8 mouse cellular contexts compared by ENCODE assay signal in the genomic region with DNA sequence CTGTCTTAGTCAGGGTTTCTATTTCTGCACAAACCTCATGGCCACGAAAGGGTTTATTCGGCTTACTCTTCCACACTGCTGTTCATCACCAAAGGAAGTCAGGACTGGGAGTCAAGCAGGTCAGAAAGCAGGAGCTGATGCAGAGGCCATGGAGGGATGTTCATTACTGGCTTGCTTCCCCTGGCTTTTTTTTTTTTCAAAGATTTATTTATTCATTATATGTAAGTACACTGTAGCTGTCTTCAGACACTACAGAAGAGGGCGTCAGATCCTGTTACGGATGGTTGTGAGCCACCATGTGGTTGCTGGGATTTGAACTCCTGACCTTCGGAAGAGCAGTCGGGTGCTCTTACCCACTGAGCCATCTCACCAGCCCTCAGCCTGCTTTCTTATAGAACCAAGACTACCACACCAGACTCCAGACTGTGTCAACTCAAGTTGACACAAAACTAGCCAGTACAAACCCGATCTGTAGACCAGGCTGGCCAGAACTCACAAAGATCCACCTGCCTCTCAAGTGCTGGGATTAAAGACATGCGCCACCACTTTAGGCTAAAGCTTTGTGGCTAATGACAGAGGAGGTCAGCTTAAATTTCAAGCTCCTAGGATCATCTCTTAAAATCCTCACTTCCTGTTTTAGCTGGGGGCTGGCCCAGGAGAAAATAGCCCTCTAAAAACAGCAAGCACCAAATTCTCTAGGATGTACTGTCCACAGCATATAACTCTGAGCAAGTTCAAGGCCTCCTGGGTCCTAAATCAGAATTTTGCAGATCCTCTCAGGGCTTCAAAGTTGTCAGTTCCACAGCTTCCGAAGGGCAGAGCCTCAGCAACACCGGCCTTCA. TPM values are rescaled to one million over a fixed set of nuclear protein-coding genes. Genes with fewer than 3 reads are reported as not detected.
DNase-seq lines count a peak whose midpoint lies in the region; ATAC-seq and TF ChIP-seq lines count a peak whose summit lies in the region.
"Not testable (repeated sequence)": the region's sequence is repeated elsewhere in the genome, so short reads cannot be mapped to it uniquely, and the experiment has no call there.

No protein-coding gene starts in this region.

- peak overlapping the region; percentile 86 for H3K27ac ChIP-seq in embryonic facial prominence, embryonic 10.5 days (replicated peaks)
- H3K27ac ChIP-seq in forebrain, postnatal 0 days (ENCODE audit: low read depth, low read length) = peak overlapping the region; percentile 40
- H3K27ac ChIP-seq in hindbrain, embryonic 12.5 days = 0 out of 2 replicates have a peak overlapping the region, but pooled peaks have one; percentile 40
- peak overlapping the region; percentile 75 for H3K27ac ChIP-seq in kidney, postnatal 0 days
- H3K27ac ChIP-seq in liver, embryonic 16.5 days (ENCODE audit: low read length) = peak overlapping the region; percentile 31
- peak overlapping the region; percentile 35; the same call in 1 of the 2 replicates for H3K27ac ChIP-seq in midbrain, embryonic 12.5 days (replicated peaks)

- peak overlapping the region; percentile 90 for H3K4me2 ChIP-seq in forebrain, postnatal 0 days (ENCODE audit: low read depth)
- peak overlapping the region; percentile 82 for H3K4me2 ChIP-seq in hindbrain, embryonic 12.5 days (replicated peaks)
- H3K4me2 ChIP-seq in kidney, postnatal 0 days (ENCODE audit: low read length) = peak overlapping the region; percentile 67
- H3K4me2 ChIP-seq in liver, embryonic 16.5 days (ENCODE audit: low read depth, low read length) = peak overlapping the region; percentile 81
- peak overlapping the region; percentile 64 for H3K4me2 ChIP-seq in midbrain, embryonic 12.5 days (replicated peaks)

- H3K9ac ChIP-seq in forebrain, postnatal 0 days = peak overlapping the region; percentile 75
- H3K9ac ChIP-seq in hindbrain, embryonic 12.5 days = peak overlapping the region; percentile 73
- H3K9ac ChIP-seq in kidney, postnatal 0 days (ENCODE audit: low read depth, low read length) = peak overlapping the region; percentile 64
- H3K9ac ChIP-seq in liver, embryonic 16.5 days (ENCODE audit: low read depth, low read length) = peak overlapping the region; percentile 64
- peak overlapping the region; percentile 69 for H3K9ac ChIP-seq in midbrain, embryonic 12.5 days (replicated peaks)

- ATAC-seq in forebrain, postnatal 0 days; hindbrain, embryonic 12.5 days (ENCODE audit: low FRiP score); kidney, postnatal 0 days (replicated peaks; ENCODE audit: low FRiP score, low read depth); liver, embryonic 16.5 days (ENCODE audit: low read depth); midbrain, embryonic 12.5 days (ENCODE audit: low FRiP score, low read depth): not testable (repeated sequence)

- not testable (repeated sequence) for H3K36me3 ChIP-seq in embryonic facial prominence, embryonic 10.5 days (replicated peaks); forebrain, postnatal 0 days (ENCODE audit: insufficient read depth); hindbrain, embryonic 12.5 days; kidney, postnatal 0 days (ENCODE audit: insufficient read depth, low read length); liver, embryonic 16.5 days (ENCODE audit: control insufficient read depth, insufficient read depth); midbrain, embryonic 12.5 days

- H3K4me1 ChIP-seq in embryonic facial prominence, embryonic 10.5 days = peaks cover 12% of the 10 kb centered on the region
- H3K4me1 ChIP-seq in forebrain, postnatal 0 days (ENCODE audit: insufficient read depth); hindbrain, embryonic 12.5 days; kidney, postnatal 0 days (replicated peaks; ENCODE audit: insufficient read depth, low read length); liver, embryonic 16.5 days (ENCODE audit: control insufficient read depth, low read depth, low read length); midbrain, embryonic 12.5 days: not testable (repeated sequence)

- 67% methylated on average over 10 of the region's 10 CpGs for WGBS in embryonic facial prominence, embryonic 10.5 days
- 78% methylated on average over 10 of the region's 10 CpGs for WGBS in forebrain, postnatal 0 days
- WGBS in hindbrain, embryonic 12.5 days = 73% methylated on average over 10 of the region's 10 CpGs
- 63% methylated on average over 10 of the region's 10 CpGs for WGBS in kidney, postnatal 0 days
- WGBS in liver, embryonic 16.5 days (ENCODE audit: insufficient replicate concordance) = 50% methylated on average over 10 of the region's 10 CpGs
- 70% methylated on average over 10 of the region's 10 CpGs for WGBS in midbrain, embryonic 12.5 days

- not testable (repeated sequence) for H3K27me3 ChIP-seq in embryonic facial prominence, embryonic 10.5 days (replicated peaks; ENCODE audit: low read depth, poor library complexity, severe bottlenecking); forebrain, postnatal 0 days (ENCODE audit: insufficient read depth, low read length); hindbrain, embryonic 12.5 days; kidney, postnatal 0 days (ENCODE audit: insufficient read depth, low read length); liver, embryonic 16.5 days (ENCODE audit: control insufficient read depth, insufficient read depth, low read depth, low read length); midbrain, embryonic 12.5 days

- not testable (repeated sequence) for TF ChIP-seq CTCF in forebrain, postnatal 0 days (IDR thresholded peaks at IDR 0.05; ENCODE audit: low read depth); kidney, postnatal 0 days (IDR thresholded peaks at IDR 0.05; ENCODE audit: low read depth)

- not testable (repeated sequence) for H3K9me3 ChIP-seq in embryonic facial prominence, embryonic 10.5 days; forebrain, postnatal 0 days (ENCODE audit: low read length); hindbrain, embryonic 12.5 days (replicated peaks); kidney, postnatal 0 days (replicated peaks; ENCODE audit: low read length); liver, embryonic 16.5 days (replicated peaks; ENCODE audit: control insufficient read depth, low read length); midbrain, embryonic 12.5 days

- H3K4me3 ChIP-seq in embryonic facial prominence, embryonic 10.5 days = peak overlapping the region; percentile 65
- peak overlapping the region; percentile 56 for H3K4me3 ChIP-seq in forebrain, postnatal 0 days (ENCODE audit: low read depth, low read length)
- peak overlapping the region; percentile 48 for H3K4me3 ChIP-seq in hindbrain, embryonic 12.5 days
- peak overlapping the region; percentile 44 for H3K4me3 ChIP-seq in kidney, postnatal 0 days (replicated peaks; ENCODE audit: low read depth, low read length)
- peak overlapping the region; percentile 64 for H3K4me3 ChIP-seq in liver, embryonic 16.5 days (ENCODE audit: low read depth, low read length)
- H3K4me3 ChIP-seq in midbrain, embryonic 12.5 days = peak overlapping the region; percentile 57

- peak; percentile 64 for DNase-seq in A20 (ENCODE audit: low read depth, low spot score)
- DNase-seq in embryonic facial prominence, embryonic 10.5 days (ENCODE audit: low spot score); forebrain, postnatal 0 days; kidney, postnatal 0 days (ENCODE audit: low spot score): not testable (repeated sequence)
- peak; percentile 6 for DNase-seq in retina, postnatal 1 day

RNA-seq across cellular contexts. Expression of a gene that starts 54.0 kb away (rescaled TPM):
- polyA plus RNA-seq in embryonic facial prominence, embryonic 10.5 days (2016; fragmentation: Nextera tagmentation; extraction: Ambion mirVana) = 0.43 and 0.57 TPM in 2 replicates
- 18.0 and 19.9 TPM in 2 replicates for total RNA-seq in forebrain, postnatal 0 days (2014; rRNA removed)
- polyA plus RNA-seq in forebrain, postnatal 0 days (2015; fragmentation: Nextera tagmentation; extraction: Ambion mirVana) = 2.4 and 3.8 TPM in 2 replicates
- 2.8 and 3.5 TPM in 2 replicates for polyA plus RNA-seq in hindbrain, embryonic 12.5 days (2016; fragmentation: Nextera tagmentation; extraction: Ambion mirVana)
- 1.1 and 1.3 TPM in 2 replicates for polyA plus RNA-seq in kidney, postnatal 0 days (2015; fragmentation: Nextera tagmentation; extraction: Ambion mirVana)
- 0.48 and 0.65 TPM in 2 replicates for polyA plus RNA-seq in liver, embryonic 16.5 days (2015; fragmentation: Nextera tagmentation; extraction: Ambion mirVana)
- polyA plus RNA-seq in midbrain, embryonic 12.5 days (2016; fragmentation: Nextera tagmentation; extraction: Ambion mirVana) = 2.2 and 2.7 TPM in 2 replicates

Comparison
In these comparisons a context has a peak if more than half of its experiments do, and no peak if none do; other contexts are left out.
1. H3K27ac ChIP-seq: peak in every context shown above with its lines; median percentile 86 in embryonic facial prominence, embryonic 10.5 days; 75 in kidney, postnatal 0 days; 40 in forebrain, postnatal 0 days; 40 in hindbrain, embryonic 12.5 days; 35 in midbrain, embryonic 12.5 days; 31 in liver, embryonic 16.5 days.